In the genomic region with DNA sequence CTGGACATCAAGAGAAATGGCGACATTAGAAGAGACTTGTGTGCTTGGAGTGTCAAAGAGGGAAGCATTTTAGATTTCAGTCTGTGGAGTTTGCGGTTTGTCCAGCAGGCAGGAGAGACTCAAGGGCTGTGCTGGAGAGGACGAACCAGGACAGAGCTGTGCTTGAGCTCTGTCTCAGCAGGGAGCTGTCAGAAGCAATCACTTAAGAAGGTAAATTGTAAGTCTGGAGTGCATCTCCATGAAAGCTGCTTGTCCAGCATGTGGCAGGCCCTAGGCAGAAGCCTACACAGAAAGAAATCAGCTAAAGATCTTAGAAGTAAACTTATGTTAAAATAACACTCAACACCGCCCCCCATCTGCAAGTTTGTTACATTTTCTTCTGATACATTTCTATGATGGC, we compare ENCODE assay signal across 15 mouse cellular contexts.
"Had no signal": no experiment of that assay in that cellular context is flagged by ENCODE, and none has a peak within 500 bp of the region (broad histone marks: within the 10 kb centered on the region; RNA-seq: fewer than 3 reads in every experiment).

No protein-coding gene starts in this region.

- H3K4me3 ChIP-seq: midbrain, embryonic 13.5 days; midbrain, embryonic 15.5 days; neural tube, embryonic 13.5 days; stomach, embryonic 15.5 days had no signal

- H3K9ac ChIP-seq: liver, embryonic 14.5 days; lung, embryonic 14.5 days; midbrain, embryonic 13.5 days; midbrain, embryonic 15.5 days; neural tube, embryonic 13.5 days; stomach, embryonic 15.5 days had no signal

- H3K9me3 ChIP-seq: midbrain, embryonic 13.5 days; midbrain, embryonic 15.5 days; neural tube, embryonic 13.5 days; stomach, embryonic 15.5 days had no signal

- H3K4me1 ChIP-seq: midbrain, embryonic 13.5 days; stomach, embryonic 15.5 days had no signal

- H3K27ac ChIP-seq: liver, embryonic 14.5 days; midbrain, embryonic 13.5 days; midbrain, embryonic 15.5 days; neural tube, embryonic 13.5 days; stomach, embryonic 15.5 days; stomach, postnatal 0 days had no signal

- H3K36me3 ChIP-seq: midbrain, embryonic 13.5 days; midbrain, embryonic 15.5 days; neural tube, embryonic 13.5 days; stomach, embryonic 15.5 days had no signal

- ATAC-seq: midbrain, embryonic 13.5 days; midbrain, embryonic 15.5 days had no signal

- DNase-seq: lung, adult 18-20 months; lung, embryonic 14.5 days; lung, postnatal 10 days; lung, postnatal 4 days; right cerebral cortex, postnatal 14 days; thymus, adult 2 months; thymus, postnatal 25 days; thymus, postnatal 4 days had no signal

- H3K27me3 ChIP-seq: stomach, embryonic 15.5 days had no signal

- H3K4me2 ChIP-seq: lung, embryonic 14.5 days; midbrain, embryonic 11.5 days; midbrain, embryonic 13.5 days; midbrain, embryonic 15.5 days; neural tube, embryonic 13.5 days; stomach, embryonic 15.5 days had no signal
